Mouse (Mus musculus) neural tube, embryonic 12.5 days (tissue): ENCODE data around the gene Bmp6. TPM values are rescaled to one million over a fixed set of nuclear protein-coding genes. Genes with fewer than 3 reads are reported as not detected.

Source experiments
- ATAC-seq: fragments of 200-750 bp; cut with Nextera tagmentation; 2 replicates; pipeline ENCODE4 v1.8.0; 2017; ENCODE audit warnings: low read depth, mild to moderate bottlenecking, moderate TSS enrichment, moderate library complexity; ENCODE audit not compliant: low FRiP score
- H3K27ac ChIP-seq: fragments of 300-500 bp; sonication (generic); 2 replicates; pipeline ENCODE4 v1.5.1; 2016
- H3K27me3 ChIP-seq: fragments of 300-500 bp; sonication (generic); replicated peaks from 2 replicates; pipeline ENCODE4 v1.6.1; 2016; ENCODE audit warnings: mild to moderate bottlenecking
- H3K36me3 ChIP-seq: fragments of 300-500 bp; sonication (generic); 2 replicates; pipeline ENCODE4 v1.6.1; 2016; ENCODE audit warnings: mild to moderate bottlenecking
- H3K4me1 ChIP-seq: fragments of 300-500 bp; sonication (generic); 2 replicates; pipeline ENCODE4 v1.6.1; 2016
- H3K4me2 ChIP-seq: fragments of 300-500 bp; sonication (generic); replicated peaks from 2 replicates; pipeline ENCODE4 v1.6.1; 2016; ENCODE audit warnings: mild to moderate bottlenecking
- H3K4me3 ChIP-seq: fragments of 300-500 bp; sonication (generic); 2 replicates; pipeline ENCODE4 v1.5.1; 2016
- H3K9ac ChIP-seq: fragments of 300-500 bp; sonication (generic); 2 replicates; pipeline ENCODE4 v1.6.1; 2016; ENCODE audit warnings: mild to moderate bottlenecking
- H3K9me3 ChIP-seq: fragments of 300-500 bp; sonication (generic); 2 replicates; pipeline ENCODE4 v1.6.1; 2016; ENCODE audit warnings: mild to moderate bottlenecking
- WGBS: fragments of 180-500 bp; shearing (Covaris S2); methylation state at CpG from one replicate; pipeline ENCODE4 v1.1.7; 2016; 5-methylcytosine and 5-hydroxymethylcytosine counted together
- polyA plus RNA-seq: library from polyadenylated mRNA; unstranded; fragments of >200 nt; fragmentation: Nextera tagmentation; extraction: Ambion mirVana; gene quantifications from 2 replicates; pipeline ENCODE4 v1.2.1, GENCODE M21; 2016

Gene Bmp6
- polyA plus RNA-seq, 1 experiment from 2014 or later: 2.6 TPM

GRCm38 (mm10) chr13:38362751-38363150, 17.8 kb downstream of the Bmp6 start:
- 71% methylated on average over 4 of the region's 4 CpGs for WGBS
- Histone ChIP-seq H3K4me3 (no peak overlapping the region), H3K36me3 (no peaks in the 10 kb centered on the region), H3K9me3 (no peaks in the 10 kb centered on the region), H3K9ac (no peak overlapping the region), H3K27ac (no peak overlapping the region), H3K4me1 (no peaks in the 10 kb centered on the region), H3K27me3 (no peaks in the 10 kb centered on the region), H3K4me2 (no peak overlapping the region)
- ATAC-seq: no peak

- H3K4me2 ChIP-seq: no peak overlapping the region
- WGBS: 88% methylated on average over 7 of the region's 7 CpGs
- no peak for ATAC-seq
Observed at GRCm38 (mm10) chr13:38363869-38364268, 19.0 kb downstream of the Bmp6 start.

GRCm38 (mm10) chr13:38369624-38370023, 24.7 kb downstream of the Bmp6 start:
- WGBS: 90% methylated on average over 5 of the region's 5 CpGs
- no peak for ATAC-seq
- H3K4me2 ChIP-seq: no peak overlapping the region
- H3K27me3 ChIP-seq: no peaks in the 10 kb centered on the region
- H3K4me1 ChIP-seq: no peaks in the 10 kb centered on the region
- no peak overlapping the region for H3K27ac ChIP-seq
- H3K4me3 ChIP-seq: no peak overlapping the region
- no peak overlapping the region for H3K9ac ChIP-seq
- no peaks in the 10 kb centered on the region for H3K9me3 ChIP-seq
- no peaks in the 10 kb centered on the region for H3K36me3 ChIP-seq

More at GRCm38 (mm10) chr13:38363869-38364268, 19.0 kb downstream of the Bmp6 start:
- H3K4me1 ChIP-seq: no peaks in the 10 kb centered on the region
- no peaks in the 10 kb centered on the region for H3K9me3 ChIP-seq
- no peaks in the 10 kb centered on the region for H3K36me3 ChIP-seq
- H3K9ac ChIP-seq: no peak overlapping the region
- H3K27ac ChIP-seq: no peak overlapping the region
- no peak overlapping the region for H3K4me3 ChIP-seq
- no peaks in the 10 kb centered on the region for H3K27me3 ChIP-seq

GRCm38 (mm10) chr13:38376071-38376470, 31.2 kb downstream of the Bmp6 start:
- H3K36me3 ChIP-seq: no peaks in the 10 kb centered on the region
- H3K9me3 ChIP-seq: no peaks in the 10 kb centered on the region
- no peak overlapping the region for H3K4me3 ChIP-seq
- no peaks in the 10 kb centered on the region for H3K4me1 ChIP-seq
- H3K4me2 ChIP-seq: no peak overlapping the region
- H3K27ac ChIP-seq: no peak overlapping the region
- no peak overlapping the region for H3K9ac ChIP-seq
- H3K27me3 ChIP-seq: no peaks in the 10 kb centered on the region
- 78% methylated on average over 6 of the region's 6 CpGs for WGBS
- no peak for ATAC-seq

GRCm38 (mm10) chr13:38377355-38377754, 32.4 kb downstream of the Bmp6 start:
- no peak overlapping the region for H3K27ac ChIP-seq
- 87% methylated on average over 9 of the region's 9 CpGs for WGBS
- H3K4me3 ChIP-seq: no peak overlapping the region
- no peaks in the 10 kb centered on the region for H3K36me3 ChIP-seq
- ATAC-seq: no peak
- H3K9me3 ChIP-seq: no peaks in the 10 kb centered on the region
- H3K4me1 ChIP-seq: no peaks in the 10 kb centered on the region
- H3K9ac ChIP-seq: no peak overlapping the region
- H3K4me2 ChIP-seq: no peak overlapping the region
- H3K27me3 ChIP-seq: no peaks in the 10 kb centered on the region

- 91% methylated on average over 5 of the region's 5 CpGs for WGBS
- Histone ChIP-seq H3K9me3 (no peaks in the 10 kb centered on the region), H3K4me3 (no peak overlapping the region), H3K27ac (no peak overlapping the region), H3K27me3 (no peaks in the 10 kb centered on the region), H3K36me3 (no peaks in the 10 kb centered on the region), H3K4me1 (no peaks in the 10 kb centered on the region), H3K9ac (no peak overlapping the region), H3K4me2 (no peak overlapping the region)
- ATAC-seq: no peak
Observed at GRCm38 (mm10) chr13:38379806-38380205, 34.9 kb downstream of the Bmp6 start.

- Histone ChIP-seq H3K9ac (no peak overlapping the region), H3K9me3 (no peaks in the 10 kb centered on the region), H3K4me2 (no peak overlapping the region), H3K4me1 (no peaks in the 10 kb centered on the region), H3K27ac (no peak overlapping the region), H3K27me3 (no peaks in the 10 kb centered on the region), H3K36me3 (no peaks in the 10 kb centered on the region), H3K4me3 (no peak overlapping the region)
- no peak for ATAC-seq
- WGBS: 73% methylated on average over 3 of the region's 3 CpGs
Observed at GRCm38 (mm10) chr13:38386035-38386559, 41.2 kb downstream of the Bmp6 start.

GRCm38 (mm10) chr13:38387453-38388040, 42.6 kb downstream of the Bmp6 start:
- WGBS: 87% methylated on average over 4 of the region's 4 CpGs
- Histone ChIP-seq H3K4me3 (no peak overlapping the region), H3K36me3 (no peaks in the 10 kb centered on the region), H3K27ac (no peak overlapping the region), H3K4me1 (no peaks in the 10 kb centered on the region), H3K9me3 (no peaks in the 10 kb centered on the region), H3K9ac (no peak overlapping the region), H3K27me3 (no peaks in the 10 kb centered on the region), H3K4me2 (no peak overlapping the region)
- no peak for ATAC-seq

GRCm38 (mm10) chr13:38393444-38393843, 48.5 kb downstream of the Bmp6 start:
- 91% methylated on average over 5 of the region's 5 CpGs for WGBS
- no peaks in the 10 kb centered on the region for H3K4me1 ChIP-seq
- H3K9ac ChIP-seq: no peak overlapping the region
- no peak for ATAC-seq
- no peaks in the 10 kb centered on the region for H3K9me3 ChIP-seq
- H3K4me3 ChIP-seq: no peak overlapping the region
- H3K27me3 ChIP-seq: no peaks in the 10 kb centered on the region
- no peaks in the 10 kb centered on the region for H3K36me3 ChIP-seq
- no peak overlapping the region for H3K4me2 ChIP-seq
- no peak overlapping the region for H3K27ac ChIP-seq

GRCm38 (mm10) chr13:38395026-38395425, 50.1 kb downstream of the Bmp6 start:
- Histone ChIP-seq H3K4me1 (no peaks in the 10 kb centered on the region), H3K9ac (no peak overlapping the region), H3K4me3 (no peak overlapping the region), H3K9me3 (no peaks in the 10 kb centered on the region), H3K27me3 (no peaks in the 10 kb centered on the region), H3K36me3 (no peaks in the 10 kb centered on the region), H3K4me2 (no peak overlapping the region), H3K27ac (no peak overlapping the region)
- WGBS: 87% methylated on average over 4 of the region's 4 CpGs
- ATAC-seq: no peak

GRCm38 (mm10) chr13:38397007-38397545, 52.2 kb downstream of the Bmp6 start:
- no peaks in the 10 kb centered on the region for H3K27me3 ChIP-seq
- H3K27ac ChIP-seq: no peak overlapping the region
- H3K4me3 ChIP-seq: no peak overlapping the region
- no peaks in the 10 kb centered on the region for H3K9me3 ChIP-seq
- H3K4me2 ChIP-seq: no peak overlapping the region
- 76% methylated on average over 7 of the region's 7 CpGs for WGBS
- H3K36me3 ChIP-seq: no peaks in the 10 kb centered on the region
- H3K4me1 ChIP-seq: no peaks in the 10 kb centered on the region
- no peak overlapping the region for H3K9ac ChIP-seq
- ATAC-seq: no peak

GRCm38 (mm10) chr13:38398658-38399057, 53.8 kb downstream of the Bmp6 start:
- no peaks in the 10 kb centered on the region for H3K9me3 ChIP-seq
- 84% methylated on average over 6 of the region's 6 CpGs for WGBS

GRCm38 (mm10) chr13:38400662-38401061, 55.8 kb downstream of the Bmp6 start:
- no peaks in the 10 kb centered on the region for H3K4me1 ChIP-seq
- no peak overlapping the region for H3K4me2 ChIP-seq
- no peaks in the 10 kb centered on the region for H3K27me3 ChIP-seq
- H3K9me3 ChIP-seq: no peaks in the 10 kb centered on the region
- ATAC-seq: no peak
- WGBS: 90% methylated on average over 8 of the region's 8 CpGs
- no peak overlapping the region for H3K4me3 ChIP-seq
- no peak overlapping the region for H3K27ac ChIP-seq
- H3K9ac ChIP-seq: no peak overlapping the region
- H3K36me3 ChIP-seq: no peaks in the 10 kb centered on the region

More at GRCm38 (mm10) chr13:38398658-38399057, 53.8 kb downstream of the Bmp6 start:
- no peak for ATAC-seq
- Histone ChIP-seq H3K27me3 (no peaks in the 10 kb centered on the region), H3K4me2 (no peak overlapping the region), H3K9ac (no peak overlapping the region), H3K27ac (no peak overlapping the region), H3K4me1 (no peaks in the 10 kb centered on the region), H3K36me3 (no peaks in the 10 kb centered on the region), H3K4me3 (no peak overlapping the region)
